Mouse (Mus musculus) frontal cortex, postnatal 36 days (tissue): ENCODE data around the gene Ust.

Experiments used
- DNase-seq, 2 experiments: peaks; one replicate each; pipeline ENCODE4 v3.0.0; 2022; ENCODE audit warnings: low spot score in 2 of 2

Gene Ust

DNA sequence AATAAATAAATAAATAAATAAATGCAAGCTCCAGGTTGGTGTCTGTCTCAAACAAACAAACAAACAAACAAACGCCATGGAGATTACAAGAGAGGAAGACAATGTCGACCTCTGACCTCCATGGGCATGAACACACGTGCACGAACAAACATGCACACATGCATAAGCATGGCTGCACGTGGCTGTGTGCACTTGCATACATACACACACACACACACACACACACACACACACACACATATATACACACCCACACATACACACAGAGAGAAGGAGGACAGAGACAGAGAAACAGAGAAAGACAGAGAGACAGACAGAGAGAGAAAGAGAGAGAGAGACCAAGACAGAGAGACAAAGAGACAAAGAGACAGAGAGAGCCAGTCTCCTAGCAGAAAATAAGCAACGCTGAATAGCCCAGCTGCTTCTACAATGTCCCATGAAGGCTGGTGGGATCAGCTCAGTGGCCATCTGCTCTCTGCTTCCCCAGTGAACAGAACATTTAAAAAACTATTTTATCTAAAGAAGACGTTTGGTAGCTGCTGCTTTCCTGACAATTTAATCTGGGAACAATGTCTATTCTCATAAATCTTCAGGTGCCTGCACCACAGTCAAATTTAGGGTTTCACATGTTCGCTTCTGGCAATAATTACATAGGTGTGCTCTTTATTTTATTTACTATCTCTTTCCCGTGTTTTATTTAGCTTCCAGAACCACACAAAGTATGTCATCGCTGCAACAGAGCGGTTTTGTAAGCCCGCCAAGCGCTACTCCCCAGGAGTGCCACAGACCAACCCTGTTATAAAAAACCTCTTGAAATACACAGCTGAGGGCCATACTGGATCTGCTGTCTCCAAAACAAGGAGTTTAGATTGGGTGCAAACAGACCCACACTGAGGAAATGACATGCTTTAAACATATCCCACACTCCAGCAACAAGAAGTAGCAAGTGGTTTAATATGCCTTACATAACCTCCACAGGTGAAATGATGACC lies 89.5 kb downstream of the Ust start:
- DNase-seq: peak in 1 of 2 experiments; percentile 23

DNA sequence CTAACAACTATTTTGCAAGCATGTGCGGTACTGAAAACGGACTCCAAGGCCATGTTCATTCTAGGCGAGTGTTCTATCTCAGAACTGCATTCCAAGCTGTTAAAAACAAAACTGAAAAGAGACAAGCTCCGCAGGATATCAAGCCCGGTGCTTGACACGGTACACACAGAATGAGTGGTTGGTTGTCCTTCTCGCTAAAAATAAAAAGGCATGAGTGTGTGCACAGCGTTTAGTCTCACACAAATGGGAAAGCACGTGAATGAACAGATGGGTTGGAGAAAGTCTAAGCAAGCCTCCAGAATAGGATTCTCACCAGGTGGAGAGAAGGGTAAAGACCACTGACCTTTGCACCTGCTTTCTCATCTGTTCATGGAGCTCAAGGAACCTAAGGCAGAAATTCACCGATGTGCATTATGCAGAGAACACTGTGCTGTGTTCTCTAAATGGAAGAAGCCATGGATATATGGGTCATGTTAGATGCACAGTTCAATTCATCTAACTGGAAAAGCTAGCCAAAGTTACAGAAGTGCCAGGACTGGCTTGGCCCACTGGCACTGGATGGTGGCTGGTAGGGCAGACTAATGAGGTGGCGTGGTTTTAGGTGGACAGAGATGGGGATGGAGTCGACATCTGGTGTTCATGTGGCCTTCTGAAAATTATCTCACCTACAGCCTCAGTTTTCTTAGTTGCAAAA lies 90.8 kb downstream of the Ust start:
- peak in 1 of 2 experiments; percentile 15 for DNase-seq

DNA sequence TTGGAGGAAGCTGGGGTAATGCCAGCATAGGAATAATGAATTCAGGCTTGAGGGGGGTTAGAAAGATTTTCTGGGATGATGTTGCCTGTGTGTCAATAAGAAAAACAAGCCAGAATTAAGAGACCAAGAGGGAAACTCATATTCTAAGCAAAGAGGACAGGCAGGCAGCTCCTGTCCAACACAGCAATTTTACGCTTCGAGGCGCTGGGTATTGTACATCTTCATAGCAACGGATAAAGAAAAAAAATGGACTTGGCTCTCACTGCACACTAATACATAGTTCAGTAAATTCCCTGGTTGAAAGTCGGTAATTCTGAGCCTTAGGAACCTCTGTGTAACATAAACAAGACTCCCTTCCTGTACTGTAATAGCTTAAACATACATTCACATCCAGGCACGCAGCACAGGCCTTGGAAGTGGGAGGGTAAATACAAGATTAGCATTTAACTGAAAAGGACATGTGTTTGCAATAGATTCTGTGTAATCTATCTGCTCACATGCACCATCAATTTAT lies 99.1 kb downstream of the Ust start:
- DNase-seq: no peak

DNA sequence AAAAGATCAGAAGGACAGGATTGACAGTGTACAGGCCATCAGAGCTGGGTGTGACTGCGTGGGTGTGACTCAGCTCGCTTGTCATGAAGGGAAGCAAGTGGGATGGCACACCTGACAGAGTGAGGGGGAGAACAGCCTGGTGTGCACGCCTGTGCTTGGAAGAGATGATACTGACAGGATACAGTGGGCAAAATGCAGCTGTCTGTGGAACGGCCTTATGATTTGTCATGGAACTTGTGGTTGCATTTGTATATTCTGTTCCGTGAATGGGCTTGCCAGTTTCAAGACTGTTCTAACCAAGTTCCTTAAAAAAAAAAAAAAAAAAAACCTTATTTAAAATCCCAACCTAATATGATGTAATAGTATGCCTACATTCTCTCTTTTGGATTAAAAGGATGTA lies 103.2 kb downstream of the Ust start:
- no peak for DNase-seq

DNA sequence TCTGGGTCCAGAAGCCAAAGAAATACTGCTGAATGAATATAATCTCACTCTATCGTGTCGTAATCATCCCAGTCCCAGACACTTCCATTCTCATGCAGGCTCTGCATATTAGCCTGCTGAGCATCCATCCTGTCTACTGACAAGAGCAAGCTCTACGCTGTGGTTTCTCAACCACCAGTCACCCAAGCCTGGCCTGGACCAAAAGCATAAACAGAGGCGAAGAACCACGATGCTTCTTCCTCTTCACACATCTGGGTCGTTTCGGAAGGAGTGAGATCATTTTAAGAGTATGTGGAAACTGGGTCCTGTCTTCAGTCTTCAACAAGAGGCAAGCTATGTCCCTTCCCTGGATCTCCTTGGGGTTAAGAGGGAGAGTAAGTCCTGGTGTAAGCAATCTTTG lies 103.6 kb downstream of the Ust start:
- no peak for DNase-seq

DNA sequence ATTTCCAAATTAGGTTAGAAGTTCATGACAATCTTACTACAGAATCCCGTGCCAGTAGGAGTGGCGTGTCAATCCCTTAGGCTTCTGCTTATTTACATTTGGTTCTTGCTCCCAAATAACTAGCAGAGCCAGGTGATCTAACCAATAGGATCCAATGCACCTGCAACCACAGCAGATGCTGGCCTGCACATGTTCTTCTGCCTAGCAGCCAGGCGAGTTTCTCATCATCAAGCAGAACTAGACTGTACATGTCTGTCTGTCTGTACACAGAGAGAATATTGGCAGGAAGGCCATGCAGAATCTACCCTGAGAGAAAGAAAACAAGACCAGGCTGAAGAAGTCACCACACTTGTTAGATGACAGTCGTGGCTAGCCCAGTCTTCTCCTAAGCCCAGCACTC lies 113.5 kb downstream of the Ust start:
- DNase-seq: no peak

DNA sequence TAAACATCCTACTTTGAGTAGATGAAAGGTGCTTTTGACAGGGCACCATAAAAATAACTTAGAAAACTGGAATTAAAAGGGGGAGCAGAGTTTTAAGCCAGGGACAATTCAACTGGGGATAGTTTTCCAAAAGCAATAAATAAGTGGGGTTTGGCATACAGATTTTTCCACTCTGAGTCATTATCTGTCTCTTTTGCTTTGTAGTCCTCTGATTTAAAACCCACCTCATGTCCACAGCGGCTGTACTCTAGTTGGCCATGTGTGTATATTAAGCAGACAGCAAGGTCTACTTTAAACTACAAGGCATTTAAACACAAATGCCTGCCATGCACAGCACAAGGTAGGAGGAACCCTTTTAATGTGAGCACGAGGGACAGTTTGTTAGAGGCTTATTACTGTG lies 126.4 kb downstream of the Ust start:
- no peak for DNase-seq

DNA sequence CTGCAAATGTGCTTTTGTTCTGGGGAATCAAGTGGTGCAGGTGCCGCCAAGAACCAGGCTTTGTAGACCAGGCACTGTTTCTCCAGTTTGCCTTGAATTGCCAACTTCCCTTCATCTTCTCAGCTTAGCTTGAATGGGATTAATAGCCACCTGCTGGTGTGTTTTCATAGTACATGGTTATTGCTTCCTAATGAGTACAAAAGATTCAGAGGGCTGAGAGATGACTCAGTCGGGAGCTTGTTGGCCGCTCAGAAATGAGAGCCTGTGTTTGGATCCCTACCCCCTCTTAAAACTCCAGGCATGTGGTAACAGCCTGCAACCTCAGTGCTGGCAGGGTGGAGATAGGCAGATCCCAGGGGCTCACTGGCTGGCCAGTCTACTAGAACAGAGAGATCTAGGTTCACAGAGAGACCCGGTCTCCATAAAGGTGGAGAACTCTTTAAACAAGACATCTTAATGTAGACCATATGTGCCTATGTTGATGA lies 127.3 kb downstream of the Ust start:
- DNase-seq: peak; percentile 15 to 19

DNA sequence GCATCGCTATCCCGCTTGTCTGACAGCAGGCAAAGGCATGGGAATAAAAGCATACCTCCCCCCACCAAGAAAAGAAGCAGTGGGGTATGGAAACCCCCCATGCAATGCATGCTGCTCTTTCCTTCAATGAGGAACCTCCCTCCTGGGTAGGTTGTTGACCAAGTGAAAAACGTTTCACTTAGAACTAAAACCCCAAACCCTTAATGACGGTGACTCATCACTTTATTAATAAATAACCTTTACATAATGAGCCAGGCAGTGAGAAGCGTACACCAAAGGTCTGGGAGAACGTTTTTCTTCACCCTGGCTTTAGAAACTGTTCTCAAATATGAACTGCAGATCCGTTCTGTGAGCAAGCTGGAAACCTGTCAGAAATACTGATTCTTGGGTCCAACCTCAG lies 130.4 kb downstream of the Ust start:
- DNase-seq: no peak

DNA sequence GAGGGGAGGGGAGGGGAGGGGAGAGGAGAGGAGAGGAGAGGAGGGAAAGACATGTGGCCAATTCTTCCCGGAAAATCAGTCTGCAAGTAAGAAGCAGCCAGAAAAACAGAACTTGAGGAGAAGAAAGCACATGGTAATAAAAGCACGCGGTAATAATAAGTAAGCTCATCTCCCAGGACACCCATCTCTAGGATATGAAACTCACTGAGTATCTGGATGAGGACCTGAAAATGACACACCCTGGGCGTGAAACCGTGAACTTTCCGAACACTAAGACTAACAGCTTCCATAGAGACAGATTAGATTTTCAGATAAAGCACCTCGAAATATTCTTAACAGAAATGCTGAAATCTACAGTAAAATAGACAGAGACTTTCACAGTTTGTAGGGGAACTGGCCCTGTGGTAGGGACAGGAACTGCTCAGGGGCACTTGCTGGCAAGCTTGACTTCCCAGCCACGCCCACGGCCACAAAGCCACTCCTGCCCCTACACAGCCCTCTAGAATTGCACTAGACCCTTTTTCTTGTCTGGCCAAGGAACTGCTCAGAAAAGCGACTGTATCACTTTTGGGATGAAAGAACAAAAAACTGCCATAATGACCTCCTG lies 148.6 kb downstream of the Ust start:
- DNase-seq: no peak

DNA sequence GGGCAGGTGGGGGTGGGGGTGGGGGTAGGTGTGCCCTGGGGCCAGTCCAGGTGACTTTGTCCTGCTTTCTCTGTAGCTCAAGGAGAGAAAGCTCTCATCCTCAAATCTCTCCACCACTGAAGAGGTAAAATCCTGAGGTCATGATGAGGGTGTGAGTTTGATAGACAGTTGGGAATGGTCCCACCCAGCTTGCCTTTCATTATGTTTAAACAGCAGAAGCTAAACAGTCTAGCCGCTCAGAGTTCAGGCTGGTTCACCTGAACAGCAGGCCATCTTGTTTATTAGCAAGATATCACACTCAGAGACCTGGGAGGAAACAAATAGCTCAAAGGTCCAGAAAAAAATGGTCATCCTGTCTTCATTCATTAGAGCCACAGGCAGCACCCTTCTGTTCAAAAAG lies 152.8 kb downstream of the Ust start:
- DNase-seq: no peak

DNA sequence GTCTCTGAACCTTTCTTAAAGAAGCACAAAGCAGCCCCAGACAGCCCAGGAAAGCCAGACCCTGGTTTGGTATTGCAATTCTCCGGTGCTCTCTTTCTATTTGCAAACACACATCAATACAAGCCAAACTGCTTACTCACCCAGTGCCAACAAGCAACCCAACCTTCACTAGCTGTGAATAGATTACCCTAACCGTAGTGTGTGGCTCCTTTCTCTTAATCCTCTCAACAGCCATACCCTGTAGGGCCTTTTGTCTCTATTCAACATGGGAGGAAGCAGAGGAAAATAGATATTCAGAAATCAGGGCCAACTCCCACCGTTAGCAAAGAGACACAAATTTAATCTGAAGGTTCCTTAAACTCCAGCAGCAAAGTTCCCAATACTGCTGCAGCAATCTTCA lies 154.4 kb downstream of the Ust start:
- no peak for DNase-seq

DNA sequence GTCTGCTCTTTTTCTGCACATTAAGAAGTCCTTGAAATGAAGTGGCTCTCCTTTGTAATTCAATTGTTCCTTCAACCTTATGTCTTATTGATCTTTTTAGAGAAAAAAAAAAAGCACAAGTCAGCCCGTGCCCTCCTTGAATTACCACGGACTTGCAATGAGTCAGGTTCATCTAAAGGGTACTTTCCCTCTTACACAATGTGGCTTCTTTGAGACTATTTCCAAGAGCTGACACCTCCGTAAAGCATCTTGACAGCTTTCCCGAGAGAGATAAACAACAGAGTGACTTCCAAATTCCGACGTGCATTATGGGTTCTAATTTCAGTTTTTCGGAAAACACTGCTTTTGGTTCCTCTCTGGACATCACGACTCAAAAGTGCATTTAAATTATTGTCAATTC lies 155.3 kb downstream of the Ust start:
- no peak for DNase-seq

DNA sequence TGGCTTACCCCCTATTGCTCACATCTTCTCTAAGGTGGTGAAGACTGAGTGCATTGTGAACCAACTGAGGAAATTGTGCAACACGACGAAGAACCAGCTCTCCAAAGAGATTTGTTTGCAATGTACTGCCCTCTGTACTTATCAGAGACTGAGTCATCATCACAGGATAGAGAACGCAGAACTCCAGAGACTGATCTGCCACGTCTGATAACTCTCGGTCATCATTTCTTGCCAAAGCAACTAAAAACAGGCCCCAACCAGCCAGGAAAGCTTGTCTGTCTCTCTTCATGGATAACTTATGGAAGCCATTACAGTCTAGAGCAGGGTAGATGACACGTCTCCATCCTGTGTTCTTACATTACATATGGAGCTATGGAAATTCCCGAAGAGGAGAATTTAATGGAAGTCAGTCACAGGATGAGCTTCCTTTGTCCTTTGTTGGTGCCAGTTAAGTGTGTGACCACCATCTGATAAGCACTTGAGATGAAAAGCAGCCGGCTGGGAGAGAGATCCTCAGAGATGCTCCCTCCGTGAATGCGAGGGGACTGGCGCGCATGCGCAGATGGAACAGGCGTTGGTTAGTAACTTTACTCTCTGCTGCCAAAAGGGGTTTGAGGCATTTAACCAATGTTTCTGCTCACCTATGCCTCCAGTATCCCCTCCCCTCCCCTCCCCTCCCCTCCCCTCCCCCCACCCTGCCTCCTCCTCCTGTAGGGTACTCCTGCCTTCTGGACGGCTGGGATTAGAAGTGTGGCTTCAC lies 160.2 kb downstream of the Ust start:
- DNase-seq: no peak

DNA sequence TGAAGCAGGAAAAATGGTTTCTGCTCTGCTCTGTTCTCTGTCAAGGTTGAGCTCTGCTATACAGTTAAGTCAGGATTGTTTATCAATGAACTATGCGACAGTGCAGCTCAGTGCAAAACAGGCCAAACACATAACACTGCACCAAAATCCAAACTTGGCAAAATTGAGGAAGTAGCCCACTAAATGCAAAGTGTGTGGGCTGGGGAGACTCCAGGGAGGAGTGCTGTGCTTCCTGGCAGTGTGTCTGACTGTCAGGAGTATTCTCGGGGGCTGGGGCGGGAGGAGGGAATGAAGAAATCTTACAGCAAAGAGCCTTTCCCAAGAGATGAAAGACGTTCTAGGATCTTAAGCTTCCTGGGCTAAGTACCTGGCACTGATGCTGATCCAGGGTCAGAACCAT lies 165.1 kb downstream of the Ust start:
- no peak for DNase-seq

DNA sequence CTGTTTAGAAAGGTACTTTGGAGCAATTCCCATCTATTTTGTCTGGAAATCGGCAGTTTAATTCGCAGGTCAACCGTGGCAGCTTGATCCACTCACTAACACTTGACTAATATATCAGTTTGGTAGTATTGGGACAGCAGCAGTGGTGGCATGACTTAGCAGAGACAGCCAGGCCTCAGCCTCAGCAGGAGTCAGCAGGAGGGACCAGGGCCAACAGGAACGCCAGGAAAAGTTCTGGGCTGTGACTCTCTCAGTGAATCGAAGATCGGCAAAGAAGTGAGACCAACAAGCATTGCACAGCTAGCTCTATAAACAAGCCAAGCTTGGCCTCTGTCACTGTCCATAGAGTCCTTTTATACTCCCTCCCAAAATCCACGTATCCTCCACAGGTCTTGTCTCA lies 168.0 kb downstream of the Ust start:
- no peak for DNase-seq

DNA sequence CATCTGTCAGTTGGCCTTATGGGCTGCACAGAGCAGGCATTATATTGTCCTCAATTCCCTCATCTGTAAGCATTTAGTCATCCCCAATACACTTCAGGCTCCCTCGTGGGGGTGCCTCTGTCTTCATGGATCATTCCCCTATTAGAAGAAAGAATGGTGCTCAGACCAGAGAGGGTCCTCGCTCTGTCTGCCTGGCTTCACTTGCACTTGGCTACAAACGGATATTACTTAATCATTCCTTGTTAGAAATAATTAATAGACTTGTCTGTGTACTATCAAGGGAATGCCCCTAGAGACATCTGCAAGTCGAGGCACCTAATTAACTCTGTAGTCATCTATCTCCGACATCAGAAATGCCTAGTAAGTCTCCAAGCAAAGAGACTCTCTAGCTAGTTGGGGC lies 171.1 kb downstream of the Ust start:
- no peak for DNase-seq

DNA sequence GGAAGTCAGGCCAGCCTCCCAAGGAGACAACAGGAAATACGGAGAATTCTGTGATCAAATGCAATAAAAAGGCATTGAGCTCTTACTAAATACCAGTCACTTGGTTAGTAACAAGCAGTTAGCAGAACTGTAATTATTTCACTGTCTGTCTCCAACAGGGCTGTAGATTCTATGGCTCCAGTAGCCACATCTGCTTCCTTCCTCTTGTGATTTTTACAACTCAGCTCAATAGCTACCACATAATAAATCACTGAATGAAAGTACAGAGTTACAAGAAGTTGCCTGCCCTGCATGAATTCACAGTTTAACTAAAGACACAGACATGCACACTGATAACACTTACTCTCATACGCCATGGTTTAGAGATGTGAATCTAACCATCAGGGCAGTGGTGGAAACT lies 176.1 kb downstream of the Ust start:
- DNase-seq: no peak

DNA sequence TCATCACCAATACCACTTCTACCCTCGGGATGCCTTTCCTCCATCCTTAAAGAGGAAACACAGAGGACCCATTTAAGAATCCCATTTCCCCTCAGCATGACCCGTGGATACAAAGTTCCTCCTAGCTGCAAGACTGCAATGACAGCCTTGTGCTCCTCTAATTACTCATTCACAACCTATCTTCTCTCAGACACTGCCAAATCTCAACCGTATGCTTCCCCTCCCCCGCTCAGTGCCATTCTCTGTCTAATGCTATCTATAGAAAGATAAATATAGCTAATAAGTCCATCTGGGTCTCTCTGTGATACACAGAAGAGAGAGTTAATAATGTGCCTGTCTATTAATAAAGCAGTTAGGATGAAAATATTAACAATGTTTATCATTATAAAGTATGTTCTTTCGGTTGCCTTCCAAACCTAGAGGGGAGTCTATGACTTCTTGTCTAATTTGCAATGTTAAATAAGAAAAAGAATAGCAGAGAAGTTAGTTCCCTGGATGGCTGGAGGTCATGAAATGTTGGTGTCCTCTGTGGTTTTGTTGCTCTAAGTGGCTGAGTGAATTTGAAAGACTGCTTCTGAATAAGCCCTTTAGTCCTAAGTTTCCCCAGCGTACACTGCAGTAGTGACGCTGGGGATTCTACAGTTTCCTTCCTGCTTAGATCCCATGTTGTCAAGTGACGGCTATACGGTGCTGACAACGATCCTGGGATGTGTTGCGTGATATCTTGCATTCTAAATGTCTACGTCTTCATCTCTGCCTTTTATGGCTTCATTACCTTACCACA lies 178.8 kb downstream of the Ust start:
- peak in 1 of 2 experiments; percentile 19 for DNase-seq

DNA sequence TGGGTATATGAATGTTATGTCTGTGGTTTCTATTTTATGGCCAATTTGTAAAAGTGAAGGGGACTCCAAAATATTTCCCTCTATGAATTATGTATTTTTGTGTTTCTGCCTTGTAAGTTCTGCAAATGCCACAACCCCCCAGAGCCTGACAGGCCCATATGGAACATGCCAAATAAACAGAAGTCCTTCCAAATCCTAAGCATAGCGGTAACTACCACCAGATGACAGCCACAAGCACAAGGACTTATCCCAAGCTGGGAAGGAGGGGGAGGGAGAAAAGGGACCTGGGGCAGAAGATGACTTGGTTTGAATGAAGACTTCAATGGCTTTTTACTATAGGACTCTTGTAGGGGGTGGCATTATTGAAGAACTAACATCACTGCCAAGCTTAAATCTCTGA lies 182.0 kb downstream of the Ust start:
- DNase-seq: no peak

DNA sequence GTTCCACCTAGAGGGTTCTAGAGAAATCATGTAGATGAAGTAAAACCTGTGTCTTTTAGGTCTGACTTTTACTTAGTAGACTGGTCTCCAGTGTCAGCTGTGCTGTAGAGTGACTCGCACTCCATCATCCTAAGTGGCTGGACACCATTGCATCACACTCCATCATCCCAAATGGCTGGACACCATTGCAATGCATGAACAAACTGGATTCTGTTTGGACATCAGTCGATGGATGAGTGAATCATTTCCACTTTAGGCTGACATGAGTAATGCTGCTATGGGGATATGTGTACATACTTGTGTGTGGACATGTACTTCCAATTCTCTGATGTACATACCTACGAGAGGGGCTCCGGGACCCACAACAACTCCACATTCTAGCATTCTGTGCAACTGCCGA lies 187.7 kb downstream of the Ust start:
- DNase-seq: no peak
